Mouse (Mus musculus): ENCODE data around the gene Col24a1. TPM values are rescaled to one million over a fixed set of nuclear protein-coding genes. Genes with fewer than 3 reads are reported as not detected.

Col24a1 gene
- polyA plus RNA-seq, 1 experiment, result 0.53 TPM

GRCm38 (mm10) chr3:145522311-145522710, 230.0 kb downstream of the Col24a1 start:
- no peak for TF ChIP-seq CTCF (IDR thresholded peaks at IDR 0.05; ENCODE audit: control insufficient read depth, insufficient read depth, insufficient replicate concordance, low read depth, low read length)
- TF ChIP-seq POLR2A (IDR thresholded peaks at IDR 0.05; ENCODE audit: control insufficient read depth, low read depth, low read length), result no peak
- Histone ChIP-seq H3K27me3 (ENCODE audit: control insufficient read depth, insufficient read depth, low read length) (no peaks in the 10 kb centered on the region), H3K27ac (ENCODE audit: control insufficient read depth, insufficient read depth, low read depth, low read length) (no peak overlapping the region), H3K4me3 (ENCODE audit: control insufficient read depth, low read depth, low read length) (no peak overlapping the region), H3K4me1 (ENCODE audit: control insufficient read depth, insufficient read depth, low read length) (no peaks in the 10 kb centered on the region), H3K36me3 (ENCODE audit: control insufficient read depth, insufficient read depth, low read length) (no peaks in the 10 kb centered on the region)

- no peak overlapping the region for H3K27ac ChIP-seq (ENCODE audit: control insufficient read depth, insufficient read depth, low read depth, low read length)
- no peak overlapping the region for H3K4me3 ChIP-seq (ENCODE audit: control insufficient read depth, low read depth, low read length)
- TF ChIP-seq POLR2A (IDR thresholded peaks at IDR 0.05; ENCODE audit: control insufficient read depth, low read depth, low read length) (no peak), CTCF (IDR thresholded peaks at IDR 0.05; ENCODE audit: control insufficient read depth, insufficient read depth, insufficient replicate concordance, low read depth, low read length) (no peak)
- H3K4me1 ChIP-seq (ENCODE audit: control insufficient read depth, insufficient read depth, low read length), result no peaks in the 10 kb centered on the region
- no peaks in the 10 kb centered on the region for H3K36me3 ChIP-seq (ENCODE audit: control insufficient read depth, insufficient read depth, low read length)
- H3K27me3 ChIP-seq (ENCODE audit: control insufficient read depth, insufficient read depth, low read length), result no peaks in the 10 kb centered on the region
These were observed 233.0 kb downstream of the Col24a1 start for GRCm38 (mm10) chr3:145525266-145525665.

GRCm38 (mm10) chr3:145537870-145538269, 245.6 kb downstream of the Col24a1 start:
- Histone ChIP-seq H3K4me1 (ENCODE audit: control insufficient read depth, insufficient read depth, low read length) (no peaks in the 10 kb centered on the region), H3K27ac (ENCODE audit: control insufficient read depth, insufficient read depth, low read depth, low read length) (no peak overlapping the region), H3K4me3 (ENCODE audit: control insufficient read depth, low read depth, low read length) (no peak overlapping the region), H3K36me3 (ENCODE audit: control insufficient read depth, insufficient read depth, low read length) (no peaks in the 10 kb centered on the region), H3K27me3 (ENCODE audit: control insufficient read depth, insufficient read depth, low read length) (no peaks in the 10 kb centered on the region)
- no peak for TF ChIP-seq CTCF (IDR thresholded peaks at IDR 0.05; ENCODE audit: control insufficient read depth, insufficient read depth, insufficient replicate concordance, low read depth, low read length)
- no peak for TF ChIP-seq POLR2A (IDR thresholded peaks at IDR 0.05; ENCODE audit: control insufficient read depth, low read depth, low read length)

- Histone ChIP-seq H3K4me3 (ENCODE audit: control insufficient read depth, low read depth, low read length) (no peak overlapping the region), H3K27ac (ENCODE audit: control insufficient read depth, insufficient read depth, low read depth, low read length) (no peak overlapping the region), H3K36me3 (ENCODE audit: control insufficient read depth, insufficient read depth, low read length) (no peaks in the 10 kb centered on the region), H3K27me3 (ENCODE audit: control insufficient read depth, insufficient read depth, low read length) (no peaks in the 10 kb centered on the region), H3K4me1 (ENCODE audit: control insufficient read depth, insufficient read depth, low read length) (no peaks in the 10 kb centered on the region)
- TF ChIP-seq POLR2A (IDR thresholded peaks at IDR 0.05; ENCODE audit: control insufficient read depth, low read depth, low read length), result no peak
- TF ChIP-seq CTCF (IDR thresholded peaks at IDR 0.05; ENCODE audit: control insufficient read depth, insufficient read depth, insufficient replicate concordance, low read depth, low read length), result no peak
These were observed 256.5 kb downstream of the Col24a1 start for GRCm38 (mm10) chr3:145548441-145549415.

DNA sequence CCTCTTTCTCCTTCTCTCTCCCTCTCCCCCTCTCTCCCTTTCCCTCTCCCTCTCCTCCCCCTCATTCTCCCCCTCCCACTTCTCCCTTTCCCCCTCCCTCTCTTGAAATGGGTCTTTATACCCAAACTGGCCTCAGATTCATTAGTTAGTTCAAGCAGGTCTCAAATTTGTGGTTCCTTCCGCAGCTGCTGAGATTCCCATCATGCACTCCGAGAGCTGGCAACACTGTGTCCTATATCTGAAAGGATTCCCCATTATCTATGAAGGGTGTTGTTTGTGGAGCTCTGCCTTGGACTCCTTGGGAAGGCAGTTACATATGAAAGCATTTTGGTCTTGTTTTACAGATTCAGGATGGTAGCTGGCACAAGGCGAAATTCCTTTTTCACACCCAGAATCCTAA, 257.9 kb downstream of the Col24a1 start:
- Histone ChIP-seq H3K27ac (ENCODE audit: control insufficient read depth, insufficient read depth, low read depth, low read length) (no peak overlapping the region), H3K27me3 (ENCODE audit: control insufficient read depth, insufficient read depth, low read length) (no peaks in the 10 kb centered on the region), H3K4me1 (ENCODE audit: control insufficient read depth, insufficient read depth, low read length) (no peaks in the 10 kb centered on the region), H3K36me3 (ENCODE audit: control insufficient read depth, insufficient read depth, low read length) (no peaks in the 10 kb centered on the region), H3K4me3 (ENCODE audit: control insufficient read depth, low read depth, low read length) (no peak overlapping the region)
- TF ChIP-seq CTCF (IDR thresholded peaks at IDR 0.05; ENCODE audit: control insufficient read depth, insufficient read depth, insufficient replicate concordance, low read depth, low read length) (no peak), POLR2A (IDR thresholded peaks at IDR 0.05; ENCODE audit: control insufficient read depth, low read depth, low read length) (no peak)

GRCm38 (mm10) chr3:145554388-145554787, 262.1 kb downstream of the Col24a1 start:
- TF ChIP-seq CTCF (IDR thresholded peaks at IDR 0.05; ENCODE audit: control insufficient read depth, insufficient read depth, insufficient replicate concordance, low read depth, low read length) (no peak), POLR2A (IDR thresholded peaks at IDR 0.05; ENCODE audit: control insufficient read depth, low read depth, low read length) (no peak)

GRCm38 (mm10) chr3:145556206-145556605, 263.9 kb downstream of the Col24a1 start:
- no peaks in the 10 kb centered on the region for H3K36me3 ChIP-seq (ENCODE audit: control insufficient read depth, insufficient read depth, low read length)
- TF ChIP-seq CTCF (IDR thresholded peaks at IDR 0.05; ENCODE audit: control insufficient read depth, insufficient read depth, insufficient replicate concordance, low read depth, low read length) (no peak), POLR2A (IDR thresholded peaks at IDR 0.05; ENCODE audit: control insufficient read depth, low read depth, low read length) (no peak)
- H3K27me3 ChIP-seq (ENCODE audit: control insufficient read depth, insufficient read depth, low read length), result no peaks in the 10 kb centered on the region
- H3K27ac ChIP-seq (ENCODE audit: control insufficient read depth, insufficient read depth, low read depth, low read length), result no peak overlapping the region
- no peak overlapping the region for H3K4me3 ChIP-seq (ENCODE audit: control insufficient read depth, low read depth, low read length)
- H3K4me1 ChIP-seq (ENCODE audit: control insufficient read depth, insufficient read depth, low read length), result no peaks in the 10 kb centered on the region

More at GRCm38 (mm10) chr3:145554388-145554787, 262.1 kb downstream of the Col24a1 start:
- H3K27me3 ChIP-seq (ENCODE audit: control insufficient read depth, insufficient read depth, low read length), result no peaks in the 10 kb centered on the region
- H3K4me3 ChIP-seq (ENCODE audit: control insufficient read depth, low read depth, low read length), result no peak overlapping the region
- H3K36me3 ChIP-seq (ENCODE audit: control insufficient read depth, insufficient read depth, low read length), result no peaks in the 10 kb centered on the region
- H3K4me1 ChIP-seq (ENCODE audit: control insufficient read depth, insufficient read depth, low read length), result no peaks in the 10 kb centered on the region
- H3K27ac ChIP-seq (ENCODE audit: control insufficient read depth, insufficient read depth, low read depth, low read length), result no peak overlapping the region

All from testis, adult 2 months (tissue).